Mouse (Mus musculus) heart, adult 8-10 months (tissue): ENCODE measurements around the gene Atp6v1g2. TPM values are rescaled to one million over a fixed set of nuclear protein-coding genes. Genes with fewer than 3 reads are reported as not detected.
A peak's percentile ranks its signal among the peaks of the same experiment; 100 is the strongest.

ENCODE experiments used
- DNase-seq: peaks from one replicate; pipeline ENCODE4 v3.0.0; 2022; ENCODE audit warnings: low spot score
- total RNA-seq, 4 experiments: library from RNA; stranded (reverse); gene quantifications; 2 replicates each; pipeline ENCODE4 v1.2.4; 2022

The Atp6v1g2 gene
- total RNA-seq, 4 experiments from 2014 or later, result 1.7 to 3.6 (median 1.9) TPM

GRCm38 (mm10) chr17:35254241-35255098 is 21.0 kb downstream of the Atp6v1g2 start:
- DNase-seq, result no peak

DNA sequence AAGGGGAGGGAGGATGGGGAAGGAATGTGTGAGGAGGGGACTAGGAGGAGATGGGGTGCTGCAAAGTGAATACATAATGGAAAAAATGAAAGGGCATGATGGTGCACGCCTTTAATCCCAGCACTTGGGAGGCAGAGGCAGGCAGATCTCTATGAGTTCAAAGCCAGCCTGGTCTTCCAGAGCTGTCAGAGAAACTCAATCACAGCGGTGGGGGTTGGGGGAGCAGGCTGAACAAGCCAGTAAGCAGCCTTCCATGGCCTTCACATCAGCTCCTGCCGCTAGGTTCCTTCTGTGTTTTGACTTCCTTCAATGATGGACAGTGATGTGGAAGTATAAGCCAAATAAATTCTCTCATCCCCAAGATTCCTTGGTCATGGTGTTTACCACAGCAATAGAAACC is 21.8 kb downstream of the Atp6v1g2 start:
- DNase-seq, result no peak

DNA sequence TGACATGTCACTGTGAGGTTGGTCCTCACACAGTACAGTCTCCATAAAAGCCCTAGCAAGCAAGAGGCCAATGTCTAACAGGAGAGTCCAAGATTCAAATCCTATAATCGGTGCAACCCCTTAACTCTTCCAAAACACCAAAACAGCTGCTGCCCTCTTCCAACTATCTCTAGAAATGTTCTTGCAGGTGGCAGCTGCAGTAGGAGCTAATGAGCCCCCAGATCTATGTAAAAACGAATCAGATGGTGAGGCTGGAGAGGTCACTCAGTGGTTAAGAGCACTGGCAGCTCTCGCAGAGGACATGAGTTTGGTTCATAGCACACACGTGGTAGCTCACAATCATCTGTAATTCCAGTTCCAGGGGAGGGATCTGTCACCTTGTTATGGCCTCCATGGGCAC is 22.2 kb downstream of the Atp6v1g2 start:
- DNase-seq, result no peak

- DNase-seq, result no peak
Observed at GRCm38 (mm10) chr17:35257378-35257777, 23.9 kb downstream of the Atp6v1g2 start.

DNA sequence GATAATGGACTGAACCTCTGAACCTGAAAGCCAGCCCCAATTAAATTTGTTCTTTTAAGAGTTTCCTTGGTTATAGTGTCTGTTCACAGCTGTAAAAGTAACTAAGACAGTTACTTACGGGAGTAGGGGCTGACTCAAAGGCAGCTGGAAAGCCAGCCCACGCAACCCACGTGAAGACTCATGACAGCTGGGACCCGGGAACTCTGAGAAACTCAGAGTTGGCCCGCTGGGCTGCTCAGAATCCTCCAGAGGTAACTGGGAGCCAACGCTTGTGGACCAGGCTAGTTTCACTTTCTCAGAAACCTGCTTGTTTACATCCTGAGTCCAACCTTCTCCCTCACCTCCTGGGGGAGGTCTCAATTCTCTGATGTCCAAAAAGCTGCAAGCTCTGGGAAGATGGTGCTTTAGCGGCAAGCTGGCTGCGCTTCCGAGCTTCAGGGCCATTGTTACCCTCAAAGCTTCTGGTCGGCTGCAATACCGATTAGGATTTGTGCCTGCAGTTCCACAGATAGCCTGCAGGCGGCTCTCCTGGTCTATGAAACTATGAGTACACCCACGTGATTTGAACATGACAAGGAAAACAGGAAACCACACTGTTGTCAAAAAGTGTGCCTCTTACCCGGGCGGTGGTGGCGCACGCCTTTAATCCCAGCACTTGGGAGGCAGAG is 24.5 kb downstream of the Atp6v1g2 start:
- peak; percentile 99 for DNase-seq

- DNase-seq, result peak; percentile 85
Observed at GRCm38 (mm10) chr17:35258492-35259478, 25.3 kb downstream of the Atp6v1g2 start.

DNA sequence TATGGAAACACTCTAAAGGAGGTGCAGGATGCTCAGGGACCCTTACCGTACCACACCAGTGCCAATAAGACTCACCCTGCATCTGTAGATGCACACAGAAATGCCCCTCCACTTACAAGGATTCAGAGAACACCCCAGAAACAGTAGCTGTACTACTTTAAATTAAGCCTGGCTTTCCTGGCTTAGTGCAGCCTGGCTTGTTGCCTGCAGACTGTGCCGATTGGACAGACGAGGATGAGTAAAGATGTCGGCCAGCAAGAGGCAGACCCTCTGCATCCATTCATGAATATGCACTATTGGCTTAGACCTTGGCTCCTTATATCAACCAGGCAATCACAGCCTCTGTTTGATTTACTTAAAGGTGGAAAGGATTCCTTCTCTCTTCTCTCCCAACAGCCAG is 26.2 kb downstream of the Atp6v1g2 start:
- no peak for DNase-seq

DNA sequence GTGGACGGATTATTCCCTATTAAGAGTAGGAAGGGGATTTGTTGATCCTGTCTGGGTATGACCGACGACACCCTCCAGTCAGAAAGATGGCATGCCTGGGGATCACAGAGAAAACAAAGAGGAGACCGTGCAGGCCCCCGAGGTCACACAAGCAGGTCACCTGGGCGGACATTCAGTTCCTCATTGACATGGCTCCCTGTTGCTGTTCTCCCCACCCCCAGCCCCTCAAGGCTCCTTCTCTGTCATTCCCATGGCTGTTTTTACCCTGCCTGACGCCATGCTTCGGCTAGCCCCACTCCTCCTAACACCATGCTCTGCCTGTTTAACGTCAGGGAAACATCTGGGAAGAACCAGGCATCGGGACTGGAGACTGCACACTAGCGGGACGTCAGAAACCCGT is 28.2 kb downstream of the Atp6v1g2 start:
- no peak for DNase-seq

DNA sequence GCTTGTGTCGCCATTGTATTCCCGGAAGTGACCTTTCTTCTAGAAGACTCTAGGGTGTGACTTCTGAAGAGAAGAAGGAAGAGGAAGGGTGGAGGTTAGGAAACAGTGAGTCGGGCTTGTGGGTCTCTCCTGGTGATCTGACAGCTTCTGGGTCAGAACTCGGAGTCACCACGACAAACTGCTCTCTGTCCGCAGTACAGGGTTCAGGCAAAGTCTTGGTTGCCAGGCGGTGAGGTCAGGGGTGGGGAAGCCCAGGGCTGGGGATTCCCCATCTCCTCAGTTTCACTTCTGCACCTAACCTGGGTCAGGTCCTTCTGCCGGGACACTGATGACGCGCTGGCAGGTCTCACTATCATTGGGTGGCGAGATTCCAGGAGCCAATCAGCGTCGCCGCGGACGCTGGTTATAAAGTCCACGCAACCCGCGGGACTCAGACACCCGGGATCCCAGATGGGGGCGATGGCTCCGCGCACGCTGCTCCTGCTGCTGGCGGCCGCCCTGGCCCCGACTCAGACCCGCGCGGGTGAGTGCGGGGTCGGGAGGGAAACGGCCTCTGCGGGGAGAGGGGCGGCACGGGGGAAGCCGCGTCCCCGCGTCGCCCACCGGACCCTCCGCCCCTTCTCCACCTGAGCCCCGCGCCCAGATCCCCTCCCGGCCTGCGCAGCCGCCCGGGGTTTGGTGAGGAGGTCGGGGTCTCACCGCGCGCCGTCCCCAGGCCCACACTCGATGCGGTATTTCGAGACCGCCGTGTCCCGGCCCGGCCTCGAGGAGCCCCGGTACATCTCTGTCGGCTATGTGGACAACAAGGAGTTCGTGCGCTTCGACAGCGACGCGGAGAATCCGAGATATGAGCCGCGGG is 29.4 kb downstream of the Atp6v1g2 start, which contains the start of gene H2-D1:
Gene H2-D1, plus strand, starts transcription at position 67 of the 859 bp plus-strand sequence.
- DNase-seq, result peak; percentile 100

- DNase-seq, result no peak
Observed at GRCm38 (mm10) chr17:35263523-35263883, 30.0 kb downstream of the Atp6v1g2 start.

GRCm38 (mm10) chr17:35267399-35268086 is 34.1 kb downstream of the Atp6v1g2 start:
- DNase-seq, result no peak

- no peak for DNase-seq
Observed at GRCm38 (mm10) chr17:35269653-35270347, 36.3 kb downstream of the Atp6v1g2 start.

DNA sequence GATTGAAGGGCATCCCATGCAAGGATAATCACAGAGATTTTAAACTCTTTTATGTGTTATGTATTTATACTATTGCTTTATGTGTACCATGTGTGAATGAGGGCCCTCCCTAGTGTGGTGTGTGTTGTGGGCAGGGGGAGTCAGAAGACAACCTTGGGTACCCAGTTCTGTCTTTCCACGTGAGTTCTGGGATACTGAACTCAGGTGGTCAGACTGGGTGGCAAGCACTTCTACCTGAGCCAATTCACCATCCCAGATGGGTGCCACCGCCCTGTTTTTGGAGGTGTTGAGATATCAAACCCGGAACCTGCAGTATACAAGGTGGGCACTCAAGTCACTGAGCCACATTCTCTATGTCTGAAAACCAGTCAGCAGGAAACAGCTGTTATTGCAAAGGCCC is 38.8 kb downstream of the Atp6v1g2 start:
- DNase-seq, result no peak

DNA sequence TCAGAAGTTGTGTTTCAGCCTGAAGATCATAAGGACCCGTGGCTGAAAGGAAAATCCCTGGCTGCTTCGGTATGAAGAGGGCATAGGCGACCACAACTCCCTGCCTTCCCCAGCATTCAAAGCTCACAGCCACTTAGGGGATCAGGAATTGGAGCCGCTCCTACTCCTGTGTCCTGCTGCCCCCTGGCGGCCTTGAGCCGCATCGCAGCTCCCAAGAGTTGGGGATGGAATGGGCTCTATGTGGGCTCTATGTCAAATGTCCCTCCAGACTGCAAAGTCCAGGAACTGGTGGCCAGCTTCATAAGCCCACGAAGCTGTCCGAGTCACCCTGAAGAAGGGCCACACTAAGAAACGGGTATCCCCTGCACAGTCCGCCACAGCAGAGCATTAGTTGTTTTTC is 41.3 kb downstream of the Atp6v1g2 start:
- DNase-seq, result peak; percentile 89

GRCm38 (mm10) chr17:35276304-35276864 is 42.9 kb downstream of the Atp6v1g2 start:
- DNase-seq, result no peak

DNA sequence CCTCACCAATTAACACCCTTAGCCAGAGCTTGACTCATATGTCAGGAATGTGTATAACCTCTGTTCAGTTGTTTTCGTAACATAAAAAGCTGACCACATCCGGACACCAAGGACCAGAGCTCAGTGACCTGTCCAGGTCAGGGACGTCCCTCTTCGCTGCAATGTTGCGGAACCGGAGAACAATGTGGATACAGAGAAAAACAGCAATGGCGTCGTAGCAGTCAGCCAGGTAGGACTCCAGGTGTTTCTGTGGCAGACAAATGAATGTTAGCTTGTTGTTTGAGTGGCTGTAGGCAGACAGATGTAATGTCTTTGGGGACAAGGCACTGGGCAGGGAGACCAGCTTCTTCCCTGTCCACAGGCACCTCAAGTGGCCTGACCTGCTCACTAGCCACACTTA is 44.6 kb downstream of the Atp6v1g2 start:
- DNase-seq, result no peak

DNA sequence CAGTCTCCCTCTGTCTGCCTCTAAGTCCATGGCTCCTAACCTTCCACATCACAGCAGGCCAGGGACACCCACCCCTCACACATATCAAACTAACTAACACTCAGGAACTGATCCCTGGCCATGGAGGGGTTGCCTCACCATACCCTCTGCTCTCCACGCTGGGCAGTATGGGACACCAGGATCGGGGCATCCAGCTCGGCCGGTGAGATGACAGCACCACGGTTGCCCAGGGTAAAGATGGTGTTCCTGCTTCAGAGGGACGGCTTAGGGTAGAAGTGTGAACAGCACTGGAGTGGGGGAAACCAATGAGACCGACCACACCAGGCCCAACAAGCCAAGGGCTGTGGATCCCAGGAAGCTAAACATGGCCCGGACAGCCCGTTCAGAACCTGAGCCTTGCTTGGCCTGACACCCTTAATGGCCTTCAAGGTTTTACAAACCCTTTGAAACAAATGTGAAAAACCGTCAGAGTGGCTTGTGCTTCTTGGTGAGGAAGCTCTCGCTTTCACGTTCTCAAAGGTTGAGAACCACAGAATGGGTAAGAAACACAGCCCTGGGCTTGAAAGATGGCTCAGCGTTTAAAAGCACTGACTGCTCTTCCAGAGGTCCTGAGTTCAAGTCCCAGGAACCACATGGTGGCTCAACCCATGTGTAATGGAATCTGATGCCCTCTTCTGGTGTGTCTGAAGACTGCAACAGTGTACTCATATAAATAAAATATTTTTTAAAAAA is 45.7 kb downstream of the Atp6v1g2 start:
- no peak for DNase-seq

- no peak for DNase-seq
Observed at GRCm38 (mm10) chr17:35280276-35280675, 46.8 kb downstream of the Atp6v1g2 start.

- no peak for DNase-seq
Observed at GRCm38 (mm10) chr17:35285431-35285830, 52.0 kb downstream of the Atp6v1g2 start.
